Mouse (Mus musculus): ENCODE data around the gene Samd9l. TPM values are rescaled to one million over a fixed set of nuclear protein-coding genes. Genes with fewer than 3 reads are reported as not detected.
"Not testable (repeated sequence)": the region's sequence is repeated elsewhere in the genome, so short reads cannot be mapped to it uniquely, and the experiment has no call there.

Gene Samd9l
- polyA plus RNA-seq, 1 experiment from 2014 or later, result 1.3 TPM

- H3K27me3 ChIP-seq (replicated peaks; ENCODE audit: control insufficient read depth, insufficient read depth, low read length); H3K4me1 ChIP-seq (replicated peaks; ENCODE audit: control insufficient read depth, insufficient read depth, low read length); H3K4me3 ChIP-seq (replicated peaks; ENCODE audit: low read length); H3K9ac ChIP-seq (replicated peaks; ENCODE audit: low read depth, low read length); H3K36me3 ChIP-seq (ENCODE audit: control insufficient read depth, insufficient read depth); H3K4me2 ChIP-seq (ENCODE audit: low read length); H3K27ac ChIP-seq (ENCODE audit: low read length); H3K9me3 ChIP-seq (ENCODE audit: control insufficient read depth, low read length): not testable (repeated sequence)
- peak; percentile 31; the same call in 1 of the 2 replicates for ATAC-seq
- WGBS, result 7% methylated on average over 1 of the region's 1 CpGs
Observed at GRCm38 (mm10) chr6:3345924-3346597, 53.3 kb downstream of the Samd9l start.

GRCm38 (mm10) chr6:3345043-3345639 lies 54.2 kb downstream of the Samd9l start:
- H3K27me3 ChIP-seq (replicated peaks; ENCODE audit: control insufficient read depth, insufficient read depth, low read length); H3K9ac ChIP-seq (replicated peaks; ENCODE audit: low read depth, low read length); H3K36me3 ChIP-seq (ENCODE audit: control insufficient read depth, insufficient read depth); H3K4me1 ChIP-seq (replicated peaks; ENCODE audit: control insufficient read depth, insufficient read depth, low read length); H3K4me3 ChIP-seq (replicated peaks; ENCODE audit: low read length); ATAC-seq; H3K9me3 ChIP-seq (ENCODE audit: control insufficient read depth, low read length); H3K4me2 ChIP-seq (ENCODE audit: low read length); H3K27ac ChIP-seq (ENCODE audit: low read length): not testable (repeated sequence)
- WGBS, result 83% methylated on average over 2 of the region's 4 CpGs

- ATAC-seq; H3K4me3 ChIP-seq (replicated peaks; ENCODE audit: low read length); H3K27ac ChIP-seq (ENCODE audit: low read length); H3K4me1 ChIP-seq (replicated peaks; ENCODE audit: control insufficient read depth, insufficient read depth, low read length); H3K36me3 ChIP-seq (ENCODE audit: control insufficient read depth, insufficient read depth); H3K4me2 ChIP-seq (ENCODE audit: low read length); H3K9ac ChIP-seq (replicated peaks; ENCODE audit: low read depth, low read length); H3K9me3 ChIP-seq (ENCODE audit: control insufficient read depth, low read length); H3K27me3 ChIP-seq (replicated peaks; ENCODE audit: control insufficient read depth, insufficient read depth, low read length): not testable (repeated sequence)
- WGBS, result 83% methylated on average over 1 of the region's 1 CpGs
Observed at GRCm38 (mm10) chr6:3343603-3344247, 55.6 kb downstream of the Samd9l start.

GRCm38 (mm10) chr6:3341479-3341878 lies 57.9 kb downstream of the Samd9l start:
- peak overlapping the region; percentile 39 for H3K4me2 ChIP-seq (ENCODE audit: low read length)
- H3K9ac ChIP-seq (replicated peaks; ENCODE audit: low read depth, low read length), result no peak overlapping the region
- ATAC-seq, result 0 out of 2 replicates have a peak, but pooled peaks have one; percentile 12
- H3K4me1 ChIP-seq (replicated peaks; ENCODE audit: control insufficient read depth, insufficient read depth, low read length), result no peaks in the 10 kb centered on the region
- no peak overlapping the region for H3K27ac ChIP-seq (ENCODE audit: low read length)
- peak overlapping the region; percentile 9; the same call in 1 of the 2 replicates for H3K4me3 ChIP-seq (replicated peaks; ENCODE audit: low read length)
- H3K9me3 ChIP-seq (ENCODE audit: control insufficient read depth, low read length), result no peaks in the 10 kb centered on the region
- no peaks in the 10 kb centered on the region for H3K27me3 ChIP-seq (replicated peaks; ENCODE audit: control insufficient read depth, insufficient read depth, low read length)
- H3K36me3 ChIP-seq (ENCODE audit: control insufficient read depth, insufficient read depth), result no peaks in the 10 kb centered on the region
- WGBS, result 41% methylated on average over 5 of the region's 5 CpGs

- 15% methylated on average over 10 of the region's 10 CpGs for WGBS
- peak; percentile 73 for ATAC-seq
- peak overlapping the region; percentile 2; the same call in 1 of the 2 replicates for H3K9ac ChIP-seq (replicated peaks; ENCODE audit: low read depth, low read length)
Observed at GRCm38 (mm10) chr6:3340928-3341327, 58.4 kb downstream of the Samd9l start.

GRCm38 (mm10) chr6:3339131-3339530 lies 60.2 kb downstream of the Samd9l start:
- not testable (repeated sequence) for H3K36me3 ChIP-seq (ENCODE audit: control insufficient read depth, insufficient read depth); H3K9me3 ChIP-seq (ENCODE audit: control insufficient read depth, low read length); H3K27me3 ChIP-seq (replicated peaks; ENCODE audit: control insufficient read depth, insufficient read depth, low read length); H3K9ac ChIP-seq (replicated peaks; ENCODE audit: low read depth, low read length); H3K4me3 ChIP-seq (replicated peaks; ENCODE audit: low read length); H3K27ac ChIP-seq (ENCODE audit: low read length); H3K4me1 ChIP-seq (replicated peaks; ENCODE audit: control insufficient read depth, insufficient read depth, low read length); ATAC-seq; H3K4me2 ChIP-seq (ENCODE audit: low read length)
- 80% methylated on average over 6 of the region's 6 CpGs for WGBS

More at GRCm38 (mm10) chr6:3340928-3341327, 58.4 kb downstream of the Samd9l start:
- H3K36me3 ChIP-seq (ENCODE audit: control insufficient read depth, insufficient read depth); H3K27ac ChIP-seq (ENCODE audit: low read length); H3K9me3 ChIP-seq (ENCODE audit: control insufficient read depth, low read length); H3K4me1 ChIP-seq (replicated peaks; ENCODE audit: control insufficient read depth, insufficient read depth, low read length); H3K27me3 ChIP-seq (replicated peaks; ENCODE audit: control insufficient read depth, insufficient read depth, low read length): not testable (repeated sequence)
- H3K4me2 ChIP-seq (ENCODE audit: low read length), result peak overlapping the region; percentile 39
- H3K4me3 ChIP-seq (replicated peaks; ENCODE audit: low read length), result peak overlapping the region; percentile 9

Other genes starting within 250 kb of the Samd9l start
- gene Hepacam2, start 98.7 kb upstream of the Samd9l start, polyA plus RNA-seq (2015; fragmentation: Nextera tagmentation; extraction: Ambion mirVana), result 0.66 and 0.67 TPM in 2 replicates
- gene Vps50, start 98.8 kb upstream of the Samd9l start, polyA plus RNA-seq (2015; fragmentation: Nextera tagmentation; extraction: Ambion mirVana), result 53.5 and 59.5 TPM in 2 replicates